Mouse (Mus musculus): ENCODE measurements around the gene Osbpl2.

The Osbpl2 gene

DNA sequence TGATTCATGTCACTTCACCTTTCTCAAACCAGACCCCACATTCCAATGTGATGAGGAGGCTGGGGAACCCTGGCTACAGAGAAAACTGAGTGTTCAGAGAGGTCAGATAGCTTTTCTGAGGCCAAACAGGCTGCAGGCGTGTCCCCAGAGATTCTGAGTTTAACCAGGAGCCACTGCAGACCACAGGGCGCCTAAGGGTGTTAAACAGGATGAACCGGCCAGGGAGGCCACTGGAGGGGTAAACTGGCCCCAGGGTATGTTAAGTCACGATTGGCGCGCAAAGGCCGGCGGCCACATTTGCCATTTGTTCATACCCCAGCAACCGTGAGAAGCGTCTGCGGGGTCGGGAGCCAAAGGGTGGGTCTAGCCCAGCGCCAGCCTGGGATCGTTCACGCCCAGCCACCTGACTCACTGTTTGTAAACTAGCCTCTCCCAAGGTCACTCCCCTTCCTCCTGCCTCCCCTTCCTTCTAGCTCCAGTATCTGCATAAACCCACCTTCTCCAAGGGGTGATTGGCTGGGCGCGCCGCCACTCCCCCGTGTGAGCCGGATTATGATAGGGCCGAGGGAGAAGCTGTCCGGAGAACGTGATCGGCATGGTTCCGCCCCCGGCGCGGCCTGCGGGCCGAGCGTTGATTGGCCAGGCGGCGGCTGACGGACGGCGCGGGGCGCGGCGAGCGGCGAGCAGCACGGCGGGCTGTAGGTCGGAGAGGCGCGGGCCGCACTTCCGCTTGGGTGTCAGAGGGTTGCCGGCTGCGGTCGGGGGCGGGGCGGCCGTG lies at the start of gene Osbpl2:
TSS of gene Osbpl2 (plus strand) at position 646 of the 778 bp plus-strand sequence.
- peak; percentile 100 for DNase-seq

DNA sequence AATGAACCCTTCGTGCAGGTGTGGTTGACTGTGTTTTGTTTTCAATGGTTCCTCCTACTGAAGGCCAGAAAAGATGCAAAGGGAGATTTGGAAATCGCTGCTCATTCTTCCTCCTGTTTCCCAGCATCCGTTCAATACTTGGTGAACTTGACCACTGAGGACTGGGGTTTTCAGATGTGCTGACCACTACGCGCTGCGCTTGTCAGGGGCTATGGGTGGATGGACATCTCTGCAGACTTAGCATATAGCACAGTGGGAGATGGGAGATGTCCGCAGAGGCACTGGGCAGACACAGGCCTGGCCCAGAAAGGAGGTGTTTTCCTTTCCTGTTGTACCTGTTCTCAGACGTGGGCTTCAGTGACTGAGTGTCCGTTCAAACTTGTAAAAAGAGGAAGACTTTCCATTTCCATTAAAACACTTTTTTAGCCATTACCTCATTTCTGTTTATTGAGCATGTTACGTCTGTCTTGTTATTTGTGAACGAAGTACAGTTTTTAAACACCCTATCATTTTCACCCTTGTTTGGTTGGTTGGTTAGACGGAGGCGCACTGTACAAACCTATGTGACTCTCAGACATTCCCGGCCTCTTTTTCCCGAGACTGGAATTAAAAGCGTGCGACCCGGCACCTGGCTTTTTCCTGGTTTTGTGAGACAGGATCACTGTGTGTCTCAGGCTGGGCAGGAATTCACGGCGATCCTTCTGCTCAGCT lies 49.2 kb upstream of the Osbpl2 start:
- DNase-seq: no peak

GRCm38 (mm10) chr2:180070481-180071453 lies 48.3 kb upstream of the Osbpl2 start, which contains the start of gene Mtg2:
TSS of gene Mtg2 (plus strand) at chr2:180070588.
- DNase-seq: peak; percentile 97

DNA sequence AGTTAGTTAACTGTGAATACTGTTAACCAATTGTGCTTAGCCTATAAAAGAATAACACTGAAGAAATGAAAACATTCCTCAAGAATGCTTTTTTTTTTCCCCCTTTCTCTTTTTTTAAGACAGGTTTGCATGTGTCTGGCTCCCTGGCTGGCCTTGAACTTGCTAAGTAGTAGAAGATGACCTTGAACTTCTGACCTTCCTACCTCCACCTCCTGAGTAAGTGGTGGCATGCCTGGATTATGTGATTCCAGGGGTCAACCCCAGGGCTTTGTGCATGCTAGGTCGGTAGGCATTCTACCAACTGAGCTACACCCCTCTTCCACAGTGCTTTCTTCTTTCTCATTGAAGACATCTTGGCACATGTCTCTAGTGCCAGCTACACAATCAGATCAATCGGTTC lies 47.4 kb upstream of the Osbpl2 start:
- no peak for DNase-seq

DNA sequence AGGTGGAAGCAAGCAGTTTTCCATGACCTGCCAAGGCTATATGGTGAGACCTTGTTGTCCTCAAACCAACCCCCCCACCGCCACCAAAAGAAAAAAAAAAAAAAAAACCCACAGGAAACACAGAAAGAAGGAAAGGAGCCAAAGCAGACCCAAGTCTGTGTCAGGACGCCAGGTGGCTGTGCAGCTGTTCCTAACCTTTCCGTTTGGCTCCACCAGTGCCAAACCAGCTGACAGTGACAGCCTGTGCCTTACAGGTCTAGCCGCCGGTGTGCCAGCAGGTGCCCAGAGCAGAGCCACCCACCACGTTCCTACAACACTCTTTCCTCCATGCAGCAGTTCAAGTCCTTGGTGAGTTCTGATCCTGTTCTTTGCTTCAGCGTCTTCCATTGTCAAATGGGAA lies 46.2 kb upstream of the Osbpl2 start:
- DNase-seq: no peak

DNA sequence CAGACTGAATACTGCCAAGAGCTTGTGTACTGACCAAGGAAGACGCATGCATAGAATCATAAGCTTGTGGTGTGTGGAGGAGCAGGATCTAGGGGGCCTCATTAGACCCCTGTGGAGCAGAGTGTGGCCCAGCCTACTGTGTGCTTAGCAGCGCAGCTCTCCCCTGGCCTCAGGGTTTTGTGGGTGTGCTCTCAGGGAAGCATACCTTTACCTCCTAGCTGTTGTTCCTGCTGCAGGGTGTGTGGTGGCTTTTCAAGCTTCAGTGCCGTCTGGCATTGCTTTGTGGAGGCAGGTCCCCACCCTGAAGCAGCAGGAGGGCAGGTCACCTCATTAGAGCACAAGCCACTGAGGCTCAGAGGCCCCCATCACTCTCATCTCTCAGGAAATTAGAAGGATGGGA lies 41.5 kb upstream of the Osbpl2 start:
- no peak for DNase-seq

- DNase-seq: peak; percentile 36
These were observed 38.4 kb upstream of the Osbpl2 start for GRCm38 (mm10) chr2:180080680-180081079.

DNA sequence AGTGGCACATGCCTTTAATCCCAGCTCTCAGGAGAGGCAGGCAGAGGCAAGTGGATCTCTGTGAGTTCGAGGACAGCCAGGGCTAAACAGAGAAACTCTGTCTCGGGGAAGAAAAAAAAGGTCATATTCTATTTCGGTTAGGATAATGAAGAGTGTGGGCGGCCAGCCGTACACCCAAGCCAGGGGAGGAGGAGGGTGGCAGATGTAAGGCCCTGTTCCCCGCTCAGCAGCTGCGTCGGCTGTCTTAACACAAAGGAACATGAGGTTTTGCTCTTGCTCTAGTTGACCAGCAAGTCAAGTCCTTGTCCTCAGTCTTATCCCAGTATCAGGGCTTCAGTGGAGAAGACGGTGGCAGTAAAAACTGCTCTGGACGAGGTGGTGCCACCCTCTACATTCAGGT lies 36.0 kb upstream of the Osbpl2 start:
- no peak for DNase-seq

DNA sequence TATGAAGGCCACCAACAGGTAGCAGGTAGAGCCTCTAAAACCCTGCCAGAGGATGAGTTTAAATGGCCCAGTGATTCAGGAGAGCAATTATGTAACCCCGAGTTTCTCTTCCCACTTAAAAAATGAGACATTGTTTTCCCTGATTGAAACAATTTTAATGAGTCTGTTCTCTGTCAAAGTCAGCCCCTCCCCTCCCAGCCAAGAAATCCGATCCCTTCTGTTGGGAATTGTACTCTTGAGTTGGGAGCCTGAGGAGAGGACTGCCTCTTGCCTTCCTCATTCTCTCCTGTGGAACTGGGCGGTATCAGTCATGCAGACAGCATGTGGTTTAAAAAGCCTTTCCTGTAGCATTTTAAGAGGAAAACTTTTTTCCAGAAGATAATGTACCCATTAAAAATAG lies 34.5 kb upstream of the Osbpl2 start:
- DNase-seq: no peak

DNA sequence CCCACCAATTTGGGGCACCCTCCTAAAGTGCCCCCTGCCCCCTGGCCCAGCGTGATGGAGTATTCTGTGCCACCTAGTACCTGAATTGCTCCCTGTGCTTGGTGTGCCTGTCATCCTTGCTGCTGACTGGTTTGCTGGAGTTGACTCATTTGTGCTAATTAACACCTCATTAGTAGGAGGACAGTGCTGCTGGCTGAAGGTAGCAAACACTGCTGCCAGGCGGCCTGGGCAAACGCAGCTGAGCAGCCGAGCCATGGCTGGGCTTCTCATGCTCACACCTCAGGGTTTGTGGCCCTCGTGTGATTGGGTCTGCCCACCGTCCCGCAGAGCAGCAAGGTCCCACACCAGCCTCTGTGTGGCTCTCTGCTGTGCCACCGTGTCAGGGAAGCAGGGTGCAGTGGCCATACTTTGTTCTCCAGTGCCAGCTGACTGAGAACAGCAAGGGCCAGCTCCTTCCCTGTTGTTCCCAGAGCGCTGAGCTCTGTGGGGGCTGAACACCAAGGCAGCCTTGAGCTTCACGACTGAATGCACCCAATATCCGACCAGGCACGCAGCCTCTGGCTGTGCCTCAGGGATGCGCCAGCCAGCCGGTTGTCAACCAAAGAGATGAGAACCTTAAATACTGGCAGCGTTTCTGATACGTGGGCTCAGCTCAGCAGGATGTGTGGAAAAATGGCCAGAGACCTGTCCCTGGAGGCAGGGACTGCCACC lies 33.0 kb upstream of the Osbpl2 start:
- DNase-seq: no peak

GRCm38 (mm10) chr2:180086637-180087027 lies 32.5 kb upstream of the Osbpl2 start:
- DNase-seq: no peak

DNA sequence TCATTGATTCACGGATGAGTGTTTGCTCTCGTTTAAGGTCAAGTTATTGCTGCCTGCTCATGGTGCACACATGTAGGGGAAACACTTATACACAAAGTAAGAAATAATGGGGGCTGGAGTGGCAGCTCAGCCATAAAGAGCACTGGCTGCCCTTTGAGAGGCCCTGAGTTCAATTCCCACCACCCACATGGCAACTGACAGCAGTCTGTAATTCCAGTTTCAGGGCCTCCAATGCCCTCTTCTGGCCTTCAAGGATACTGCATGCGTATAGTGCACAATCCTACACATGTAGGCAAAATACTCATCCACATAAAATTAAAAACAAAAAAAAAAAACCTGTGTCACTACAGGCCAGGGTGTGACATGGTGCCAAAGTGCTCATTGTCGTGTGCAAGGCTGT lies 31.6 kb upstream of the Osbpl2 start:
- no peak for DNase-seq

DNA sequence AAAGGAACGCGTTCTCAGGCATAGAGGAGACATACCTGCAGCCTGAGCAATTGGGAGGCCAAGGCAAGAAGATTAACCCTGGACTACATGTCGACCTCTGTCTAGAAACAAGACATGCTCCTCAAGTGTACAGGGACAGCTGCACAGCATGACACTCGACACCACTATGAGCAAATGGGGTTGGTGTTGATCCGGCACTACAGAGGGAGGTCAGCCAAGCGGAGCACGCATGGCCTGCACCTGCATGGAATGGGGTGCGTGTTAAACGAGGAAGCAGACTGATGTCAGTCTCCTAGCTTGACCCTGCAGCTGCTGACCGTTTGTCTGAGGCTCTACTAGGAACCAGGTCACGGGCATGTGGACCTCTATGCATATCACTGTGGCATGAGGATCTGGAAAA lies 28.8 kb upstream of the Osbpl2 start:
- no peak for DNase-seq

GRCm38 (mm10) chr2:180095711-180096110 lies 23.4 kb upstream of the Osbpl2 start:
- DNase-seq: no peak

- DNase-seq: no peak
These were observed 21.5 kb upstream of the Osbpl2 start for GRCm38 (mm10) chr2:180097585-180097984.

DNA sequence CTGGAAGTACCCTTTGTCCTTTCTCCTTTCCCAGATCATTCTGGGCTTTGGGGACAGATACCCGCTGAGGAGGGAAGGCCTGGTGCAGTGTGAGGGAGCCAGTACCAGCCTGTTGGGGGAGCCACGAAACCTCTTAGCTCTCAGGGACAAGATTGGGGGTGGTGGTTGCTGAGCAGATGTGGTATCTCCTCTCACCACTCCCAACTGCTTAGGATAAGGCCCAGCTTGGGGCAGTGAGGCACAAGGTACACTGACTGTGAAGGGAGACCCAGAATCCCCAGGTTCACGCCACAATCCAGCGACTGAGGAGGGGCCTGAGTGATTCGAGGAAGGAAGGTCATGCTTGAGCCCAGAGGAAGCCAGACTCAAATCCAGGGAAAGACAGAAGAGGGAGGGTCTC lies 20.9 kb upstream of the Osbpl2 start:
- DNase-seq: no peak

GRCm38 (mm10) chr2:180099529-180099928 lies 19.6 kb upstream of the Osbpl2 start:
- no peak for DNase-seq

GRCm38 (mm10) chr2:180103151-180103977 lies 15.7 kb upstream of the Osbpl2 start:
- DNase-seq: no peak

- peak; percentile 79 for DNase-seq
These were observed 15.0 kb upstream of the Osbpl2 start, which contains the start of gene Hrh3 for GRCm38 (mm10) chr2:180103978-180104658. TSS of gene Hrh3 (minus strand) at chr2:180104488.

- no peak for DNase-seq
These were observed 14.3 kb upstream of the Osbpl2 start for GRCm38 (mm10) chr2:180104659-180105377.

Data from lung, postnatal 10 days (tissue).